Mouse (Mus musculus) hindbrain, embryonic 10.5 days (tissue): ENCODE results near the gene Men1. TPM values are rescaled to one million over a fixed set of nuclear protein-coding genes. Genes with fewer than 3 reads are reported as not detected.

Source experiments
- DNase-seq: peaks from one replicate; pipeline ENCODE4 v3.0.0-alpha.2; 2017; ENCODE audit warnings: low spot score
- H3K27ac ChIP-seq: fragments of 300-500 bp; sonication (generic); 2 replicates; pipeline ENCODE4 v1.5.1; 2016; ENCODE audit warnings: mild to moderate bottlenecking, moderate library complexity
- H3K27me3 ChIP-seq: fragments of 300-500 bp; sonication (generic); 2 replicates; pipeline ENCODE4 v1.6.1; 2016; ENCODE audit warnings: mild to moderate bottlenecking; ENCODE audit not compliant: poor library complexity, insufficient read depth, severe bottlenecking
- H3K36me3 ChIP-seq: fragments of 300-500 bp; sonication (generic); 2 replicates; pipeline ENCODE4 v1.6.1; 2016; ENCODE audit warnings: mild to moderate bottlenecking, moderate library complexity
- H3K4me1 ChIP-seq: fragments of 300-500 bp; sonication (generic); replicated peaks from 2 replicates; pipeline ENCODE4 v1.6.1; 2016; ENCODE audit warnings: mild to moderate bottlenecking
- H3K4me3 ChIP-seq: fragments of 300-500 bp; sonication (generic); 2 replicates; pipeline ENCODE4 v1.5.1; 2016; ENCODE audit warnings: mild to moderate bottlenecking, moderate library complexity
- H3K9me3 ChIP-seq: fragments of 300-500 bp; sonication (generic); 2 replicates; pipeline ENCODE4 v1.6.1; 2016; ENCODE audit warnings: mild to moderate bottlenecking, moderate library complexity
- WGBS: fragments of 180-500 bp; shearing (Covaris S2); methylation state at CpG from one replicate; pipeline ENCODE4 v1.1.7; 2016; 5-methylcytosine and 5-hydroxymethylcytosine counted together
- polyA plus RNA-seq: library from polyadenylated mRNA; unstranded; fragments of >200 nt; fragmentation: Nextera tagmentation; extraction: Ambion mirVana; gene quantifications from 2 replicates; pipeline ENCODE4 v1.2.1, GENCODE M21; 2016

Men1 gene
- polyA plus RNA-seq, 1 experiment from 2014 or later: 125 TPM

DNA sequence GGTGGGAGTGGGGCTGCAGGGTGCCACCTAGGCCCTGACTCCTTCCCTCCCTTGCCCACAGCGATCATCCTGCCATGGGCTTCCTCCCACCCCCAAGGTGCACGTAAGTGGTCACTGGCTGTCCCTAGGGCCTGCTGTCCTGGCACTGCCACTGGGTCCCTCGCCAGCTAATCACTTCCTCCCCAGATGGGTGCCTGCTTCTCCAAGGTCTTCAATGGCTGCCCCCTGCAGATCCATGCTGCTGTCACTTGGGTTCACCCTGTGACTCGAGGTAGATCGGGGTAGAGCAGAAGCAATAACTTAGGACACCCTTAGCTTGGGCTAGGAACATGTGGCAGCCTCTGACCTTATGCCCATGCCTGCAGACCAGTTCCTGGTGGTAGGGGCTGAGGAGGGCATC lies 11.2 kb downstream of the Men1 start:
- Histone ChIP-seq H3K4me1 (peaks cover 49% of the 10 kb centered on the region), H3K36me3 (peaks cover 69% of the 10 kb centered on the region), H3K27me3 (peaks cover 5% of the 10 kb centered on the region; the same call in 1 of the 2 replicates), H3K27ac (no peak overlapping the region), H3K4me3 (no peak overlapping the region), H3K9me3 (no peaks in the 10 kb centered on the region)
- no peak for DNase-seq
- 93% methylated on average over 5 of the region's 5 CpGs for WGBS

GRCm38 (mm10) chr19:6346661-6347060 lies 11.9 kb downstream of the Men1 start:
- no peak for DNase-seq
- Histone ChIP-seq H3K4me3 (no peak overlapping the region), H3K27ac (0 out of 2 replicates have a peak overlapping the region, but pooled peaks have one; percentile 12), H3K36me3 (peaks cover 74% of the 10 kb centered on the region), H3K27me3 (peaks cover 1% of the 10 kb centered on the region; the same call in 1 of the 2 replicates), H3K9me3 (no peaks in the 10 kb centered on the region), H3K4me1 (peaks cover 48% of the 10 kb centered on the region)
- 93% methylated on average over 10 of the region's 10 CpGs for WGBS

GRCm38 (mm10) chr19:6347615-6348014 lies 12.8 kb downstream of the Men1 start:
- H3K4me3 ChIP-seq: no peak overlapping the region
- H3K9me3 ChIP-seq: no peaks in the 10 kb centered on the region
- DNase-seq: no peak
- 94% methylated on average over 4 of the region's 4 CpGs for WGBS
- peaks cover 38% of the 10 kb centered on the region for H3K4me1 ChIP-seq
- no peak overlapping the region; the same call in 1 of the 2 replicates for H3K27ac ChIP-seq
- H3K27me3 ChIP-seq: no peaks in the 10 kb centered on the region
- peaks cover 69% of the 10 kb centered on the region for H3K36me3 ChIP-seq

- WGBS: 46% methylated on average over 9 of the region's 9 CpGs
- peak; percentile 41 for DNase-seq
- H3K27ac ChIP-seq: peak overlapping the region; percentile 66
- peaks cover 69% of the 10 kb centered on the region for H3K36me3 ChIP-seq
- no peaks in the 10 kb centered on the region for H3K9me3 ChIP-seq
- no peaks in the 10 kb centered on the region for H3K27me3 ChIP-seq
- H3K4me3 ChIP-seq: no peak overlapping the region
- H3K4me1 ChIP-seq: peaks cover 31% of the 10 kb centered on the region
Observed at GRCm38 (mm10) chr19:6348717-6349116, 13.9 kb downstream of the Men1 start.

DNA sequence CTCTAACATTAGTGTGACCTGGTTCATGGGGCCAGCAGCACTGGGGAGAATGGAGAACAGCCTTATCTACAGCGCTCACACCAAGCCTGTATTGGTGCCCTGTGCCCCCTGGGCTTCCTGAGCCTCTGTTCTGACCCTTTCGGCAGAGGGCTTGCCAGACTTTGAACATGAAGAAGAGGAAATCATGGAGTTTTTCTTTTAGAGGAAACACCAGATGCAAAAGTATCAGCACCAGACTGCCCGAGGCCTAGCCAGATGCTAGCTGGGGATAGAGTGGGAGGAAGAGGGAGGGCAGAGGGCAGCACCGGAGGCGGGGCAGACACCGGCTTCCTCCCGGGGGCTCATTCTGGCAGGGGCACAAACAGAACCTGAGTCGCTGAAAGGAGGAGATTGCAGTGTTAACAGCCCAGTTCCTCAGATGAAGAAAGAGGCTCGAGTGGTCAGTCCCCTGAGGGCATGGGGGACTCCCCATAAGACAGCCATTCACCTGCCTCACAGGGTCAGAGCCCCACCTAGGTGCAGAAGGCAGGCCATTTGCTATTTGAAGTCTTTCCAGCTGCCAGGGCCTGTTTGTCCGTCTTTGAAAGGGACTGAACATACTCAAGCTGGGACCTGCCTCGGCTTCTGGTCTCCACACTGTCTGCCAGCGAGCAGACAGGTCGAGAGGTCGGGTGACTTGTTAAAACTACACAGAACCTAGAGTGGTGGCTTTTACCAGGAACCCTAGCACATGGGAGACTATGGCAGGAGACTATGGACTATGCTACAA lies 14.6 kb downstream of the Men1 start:
- Histone ChIP-seq H3K9me3 (no peaks in the 10 kb centered on the region), H3K36me3 (peaks cover 69% of the 10 kb centered on the region), H3K4me3 (0 out of 2 replicates have a peak overlapping the region, but pooled peaks have one; percentile 0), H3K27ac (peak overlapping the region; percentile 66), H3K4me1 (peaks cover 31% of the 10 kb centered on the region), H3K27me3 (no peaks in the 10 kb centered on the region)
- DNase-seq: peak; percentile 50
- WGBS: 32% methylated on average over 14 of the region's 14 CpGs

- WGBS: 65% methylated on average over 14 of the region's 14 CpGs
- Histone ChIP-seq H3K4me3 (no peak overlapping the region), H3K9me3 (no peaks in the 10 kb centered on the region), H3K27ac (no peak overlapping the region), H3K36me3 (peaks cover 51% of the 10 kb centered on the region), H3K4me1 (peaks cover 28% of the 10 kb centered on the region), H3K27me3 (no peaks in the 10 kb centered on the region)
- DNase-seq: no peak
Observed at GRCm38 (mm10) chr19:6351431-6352106, 16.8 kb downstream of the Men1 start.

DNA sequence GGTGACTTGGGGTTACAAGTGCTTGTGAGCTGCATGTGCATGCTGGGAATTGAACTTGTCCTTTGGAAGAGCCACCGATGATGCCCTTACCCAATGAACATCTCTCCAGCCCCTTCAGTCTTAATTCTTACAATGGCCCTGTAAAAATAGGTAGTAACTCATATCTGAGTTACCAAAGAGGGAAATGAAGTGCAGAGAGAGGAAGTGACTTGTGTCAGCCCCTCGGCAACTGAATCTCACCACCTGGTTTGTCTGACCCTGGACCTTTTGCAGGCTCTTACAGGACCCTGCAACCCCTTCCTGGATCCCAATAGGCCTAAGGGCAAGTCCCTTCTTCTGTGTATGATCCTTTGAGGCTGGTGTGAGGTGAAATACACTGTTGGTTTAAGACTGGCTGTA lies 17.3 kb downstream of the Men1 start:
- WGBS: 88% methylated on average over 2 of the region's 2 CpGs

DNA sequence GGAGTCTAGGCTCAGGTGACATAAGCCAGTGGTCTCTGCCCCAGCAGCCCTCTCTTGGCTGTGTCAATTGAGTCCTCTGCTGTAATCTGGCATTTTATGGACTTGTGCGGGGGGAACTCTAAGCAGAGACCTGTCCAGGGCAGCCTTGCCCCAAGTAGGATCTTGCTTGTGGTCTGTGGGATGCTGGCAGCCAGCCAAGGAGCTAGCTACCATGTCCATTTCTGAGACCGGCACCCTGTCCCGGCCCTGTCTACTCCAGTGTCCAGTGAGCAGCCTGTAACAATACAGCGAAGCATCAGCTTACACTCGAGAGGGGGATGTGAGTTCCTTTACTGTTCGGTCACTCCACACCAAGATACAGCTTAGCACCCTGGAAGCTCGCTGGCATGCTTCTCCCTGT lies 19.3 kb downstream of the Men1 start:
- peaks cover 19% of the 10 kb centered on the region for H3K4me1 ChIP-seq
- H3K9me3 ChIP-seq: no peaks in the 10 kb centered on the region
- H3K27me3 ChIP-seq: no peaks in the 10 kb centered on the region
- peaks cover 37% of the 10 kb centered on the region for H3K36me3 ChIP-seq
- H3K4me3 ChIP-seq: no peak overlapping the region
- DNase-seq: no peak
- H3K27ac ChIP-seq: no peak overlapping the region
- 89% methylated on average over 7 of the region's 7 CpGs for WGBS

More for the DNA sequence above, 17.3 kb downstream of the Men1 start:
- no peak for DNase-seq
- H3K36me3 ChIP-seq: peaks cover 45% of the 10 kb centered on the region
- H3K4me3 ChIP-seq: no peak overlapping the region
- H3K9me3 ChIP-seq: no peaks in the 10 kb centered on the region
- H3K4me1 ChIP-seq: peaks cover 28% of the 10 kb centered on the region
- no peak overlapping the region for H3K27ac ChIP-seq
- no peaks in the 10 kb centered on the region for H3K27me3 ChIP-seq

DNA sequence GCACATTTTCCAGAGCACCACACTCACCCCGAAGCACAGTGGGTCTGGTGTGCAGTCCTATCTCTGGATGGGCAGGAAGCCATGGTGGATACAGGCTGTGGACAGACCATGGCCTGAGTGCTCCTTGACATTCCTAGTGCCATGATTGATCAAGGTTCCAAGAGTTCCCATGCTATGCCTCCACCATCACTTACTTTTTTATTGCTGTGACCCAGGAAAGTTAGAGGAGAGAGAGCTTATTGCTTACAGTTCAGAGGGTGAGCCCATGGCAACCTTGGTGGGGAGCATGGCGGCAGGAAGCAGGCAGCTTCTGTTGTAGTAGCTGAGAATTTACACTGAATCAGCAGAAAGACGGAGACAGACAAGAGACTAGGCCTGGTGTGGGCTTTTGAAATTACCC lies 26.5 kb downstream of the Men1 start:
- Histone ChIP-seq H3K4me1 (peaks cover 23% of the 10 kb centered on the region), H3K9me3 (no peaks in the 10 kb centered on the region), H3K4me3 (no peak overlapping the region), H3K36me3 (peaks cover 24% of the 10 kb centered on the region), H3K27ac (no peak overlapping the region), H3K27me3 (no peaks in the 10 kb centered on the region)
- DNase-seq: no peak
- WGBS: 91% methylated on average over 3 of the region's 3 CpGs

GRCm38 (mm10) chr19:6363091-6363410 lies 28.3 kb downstream of the Men1 start:
- 3% methylated on average over 11 of the region's 11 CpGs for WGBS
- peaks cover 42% of the 10 kb centered on the region for H3K36me3 ChIP-seq

GRCm38 (mm10) chr19:6363411-6364240 lies 28.8 kb downstream of the Men1 start, which contains the start of gene Sf1:
Gene Sf1, plus strand, starts transcription at chr19:6363690.
- H3K36me3 ChIP-seq: peaks cover 45% of the 10 kb centered on the region
- peak within 1 kb of the TSS; percentile 100 for H3K27ac ChIP-seq
- no peaks in the 10 kb centered on the region for H3K9me3 ChIP-seq
- WGBS: under 1% methylated on average over 85 of the region's 85 CpGs
- peaks cover 34% of the 10 kb centered on the region for H3K4me1 ChIP-seq
- H3K27me3 ChIP-seq: no peaks in the 10 kb centered on the region
- peak; percentile 100 for DNase-seq
- peak within 1 kb of the TSS; percentile 99 for H3K4me3 ChIP-seq

More at GRCm38 (mm10) chr19:6363091-6363410, 28.3 kb downstream of the Men1 start:
- H3K4me1 ChIP-seq: peaks cover 34% of the 10 kb centered on the region
- no peaks in the 10 kb centered on the region for H3K27me3 ChIP-seq
- DNase-seq: no peak
- H3K4me3 ChIP-seq: peak overlapping the region; percentile 99
- H3K27ac ChIP-seq: peak overlapping the region; percentile 100
- H3K9me3 ChIP-seq: no peaks in the 10 kb centered on the region

GRCm38 (mm10) chr19:6364317-6364725 lies 29.5 kb downstream of the Men1 start:
- Histone ChIP-seq H3K27me3 (no peaks in the 10 kb centered on the region), H3K36me3 (peaks cover 49% of the 10 kb centered on the region), H3K4me3 (peak overlapping the region; percentile 99), H3K9me3 (no peaks in the 10 kb centered on the region), H3K4me1 (peaks cover 34% of the 10 kb centered on the region), H3K27ac (peak overlapping the region; percentile 100)
- DNase-seq: peak; percentile 88
- under 1% methylated on average over 55 of the region's 55 CpGs for WGBS
